Mouse (Mus musculus): Measurements from ENCODE around the gene Setd3.
"Not testable (repeated sequence)": the region's sequence is repeated elsewhere in the genome, so short reads cannot be mapped to it uniquely, and the experiment has no call there.

Gene Setd3

DNA sequence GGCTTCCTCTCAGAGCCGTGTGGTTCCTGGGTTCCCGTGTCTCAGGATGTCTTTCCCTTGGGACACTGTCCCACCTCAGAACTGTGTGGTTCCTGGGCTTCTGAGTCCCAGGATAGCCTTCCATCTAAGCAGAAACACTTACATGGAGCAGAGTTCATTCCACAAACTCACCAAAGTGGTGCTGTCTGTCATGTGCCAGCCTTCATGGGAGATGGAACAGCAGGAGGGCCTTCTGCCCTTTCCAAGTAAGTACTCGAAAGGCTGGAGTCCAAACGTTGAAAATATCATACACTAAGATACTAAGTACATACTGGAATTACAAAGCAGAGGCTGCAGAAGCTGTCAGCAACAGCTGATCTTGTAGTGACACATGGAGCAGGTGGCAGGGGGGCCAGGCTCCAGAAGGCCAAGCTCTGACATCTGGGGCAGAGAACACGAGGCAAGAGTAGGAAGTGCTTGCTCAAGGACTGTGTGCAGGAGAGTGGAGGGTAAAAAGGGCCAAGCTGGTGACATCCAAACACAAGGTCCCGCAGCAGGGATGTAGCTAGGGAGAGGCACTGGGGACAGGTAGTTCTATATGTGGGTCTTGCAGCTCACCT lies 43.4 kb downstream of the Setd3 start:
- DNase-seq = peak; percentile 9

DNA sequence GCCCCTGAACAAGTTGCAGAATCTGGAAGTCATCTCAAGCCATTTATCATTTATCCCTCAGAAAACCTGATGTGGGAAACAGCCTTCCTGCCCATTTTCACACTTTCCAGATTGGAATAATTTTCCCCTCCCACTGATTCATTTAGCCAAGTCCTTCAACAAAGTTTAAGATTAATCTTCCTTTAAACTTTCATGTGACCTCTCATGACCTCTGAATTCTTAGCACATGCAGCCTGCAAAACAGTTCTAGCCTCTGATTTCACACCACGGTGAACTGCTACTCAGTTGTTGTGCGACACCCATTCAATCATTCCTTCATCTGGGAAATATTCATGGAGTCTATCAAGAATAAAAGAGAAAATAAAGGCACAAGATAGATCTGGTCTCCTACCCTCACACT lies 45.9 kb downstream of the Setd3 start:
- no peak for DNase-seq

DNA sequence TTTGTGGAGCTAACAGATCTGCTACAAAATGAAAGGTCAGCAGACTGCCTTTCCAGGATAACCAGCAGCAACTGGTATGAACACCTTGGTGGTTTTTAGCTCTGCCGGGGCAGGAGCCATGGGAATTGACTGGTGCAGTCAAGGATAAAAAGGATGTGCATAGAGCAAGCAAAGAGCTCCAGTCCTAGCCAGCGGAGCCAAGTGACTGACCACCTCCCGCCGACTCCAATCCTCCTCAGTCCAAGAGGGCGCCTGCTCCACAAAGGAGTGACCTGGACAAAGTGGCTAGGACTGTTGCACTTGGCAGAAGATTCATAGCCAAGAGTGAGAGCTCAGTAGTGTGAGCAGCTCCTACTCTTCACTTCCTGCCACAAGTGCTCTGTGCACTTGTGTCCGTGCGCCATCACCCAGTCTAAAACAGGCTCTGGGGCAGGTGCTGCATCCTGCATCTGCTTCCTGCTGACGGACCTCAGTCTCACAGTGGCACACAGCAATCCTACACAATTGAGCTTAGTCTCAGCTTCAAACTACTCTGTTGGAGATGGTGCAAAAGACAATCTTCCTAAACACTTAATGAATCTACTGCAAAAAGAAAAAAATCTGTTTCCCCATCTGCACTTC lies 46.6 kb downstream of the Setd3 start:
- DNase-seq = no peak

- DNase-seq = peak; percentile 77
Measured at GRCm38 (mm10) chr12:108121288-108121687, 57.8 kb downstream of the Setd3 start.

GRCm38 (mm10) chr12:108120434-108120833 lies 58.7 kb downstream of the Setd3 start:
- DNase-seq = no peak

DNA sequence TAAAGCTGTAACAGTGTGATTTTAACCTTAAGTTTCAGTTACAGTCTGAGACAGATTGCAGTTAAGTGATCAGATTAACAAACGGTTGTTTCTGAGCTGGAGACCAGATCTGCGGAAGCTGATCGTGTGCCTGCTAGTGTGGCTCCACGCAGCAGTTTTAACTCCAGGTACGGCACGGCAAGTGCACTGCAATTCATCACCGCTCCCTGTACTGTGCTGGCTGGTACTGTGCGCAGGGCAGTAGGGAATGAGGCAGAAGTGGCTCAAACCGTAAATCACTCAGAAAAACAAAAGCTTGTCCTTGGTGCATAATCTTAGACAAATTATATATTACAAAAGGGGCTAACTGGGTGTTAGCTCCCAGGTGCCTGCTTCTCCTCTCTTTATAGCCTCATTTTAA lies 59.2 kb downstream of the Setd3 start:
- DNase-seq = no peak

- peak; percentile 58 for DNase-seq
Measured at GRCm38 (mm10) chr12:108118902-108119531, 60.1 kb downstream of the Setd3 start.

- no peak for DNase-seq
Measured at GRCm38 (mm10) chr12:108118503-108118901, 60.6 kb downstream of the Setd3 start.

DNA sequence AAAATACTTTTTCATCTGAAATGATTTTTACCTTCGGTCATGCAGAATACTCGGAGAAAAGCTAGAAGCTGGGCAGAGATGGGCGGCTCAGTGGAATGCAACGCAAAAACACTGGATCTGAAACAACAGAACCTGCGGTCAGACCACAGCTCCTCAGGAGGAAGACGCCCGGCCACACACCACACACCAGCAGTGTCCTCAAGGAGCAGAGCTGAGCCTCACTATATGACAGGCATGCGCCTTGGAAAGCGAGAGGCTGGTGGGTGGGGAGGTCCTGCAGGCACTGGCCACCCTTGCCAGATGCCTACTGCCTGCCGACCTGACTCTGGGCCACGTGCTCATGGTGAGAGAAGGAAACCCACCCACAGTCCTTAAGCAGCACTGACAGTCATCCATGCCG lies 67.9 kb downstream of the Setd3 start:
- no peak for DNase-seq

- DNase-seq = no peak
Measured at GRCm38 (mm10) chr12:108110674-108111073, 68.4 kb downstream of the Setd3 start.

DNA sequence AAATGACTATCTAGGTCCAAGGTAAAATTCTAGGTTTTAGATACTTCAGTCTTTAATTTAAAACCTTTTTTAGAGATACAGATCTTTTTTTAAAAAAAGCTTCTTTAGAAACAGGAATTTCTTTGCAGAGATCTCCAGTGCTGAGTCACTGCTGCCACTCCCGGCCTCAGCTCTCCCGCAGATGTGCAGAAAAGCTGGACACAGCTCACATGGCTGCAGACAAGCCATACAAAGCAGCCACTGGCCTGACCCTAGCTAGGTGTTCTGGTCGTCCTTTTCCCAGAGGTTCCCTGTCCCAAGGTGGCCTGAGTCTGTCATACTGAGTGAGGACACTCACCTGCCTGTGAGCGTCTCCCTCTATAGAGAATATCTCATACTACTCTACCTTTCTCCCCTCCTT lies 69.4 kb downstream of the Setd3 start:
- DNase-seq = no peak

DNA sequence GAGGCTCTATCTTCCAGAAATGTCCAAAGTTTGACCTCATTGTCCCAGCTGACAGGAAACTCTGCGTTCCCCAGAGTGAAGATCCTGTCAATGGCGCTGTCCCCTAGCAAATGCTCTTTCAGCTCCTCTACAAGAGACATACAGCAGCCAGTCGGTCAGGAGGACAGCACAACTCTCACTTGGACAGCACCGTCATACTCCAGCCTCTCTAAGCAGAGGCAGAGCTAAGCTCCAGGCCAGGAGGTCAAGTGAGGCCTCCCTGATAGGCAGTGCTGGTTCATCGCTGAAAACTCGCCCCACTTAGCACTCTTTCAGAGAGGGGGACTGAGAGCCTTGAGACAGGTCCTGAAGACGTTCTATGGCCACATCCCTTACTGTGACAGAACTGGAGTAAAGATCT lies 70.5 kb downstream of the Setd3 start:
- not testable (repeated sequence) for DNase-seq

GRCm38 (mm10) chr12:108103292-108103691 lies 75.8 kb downstream of the Setd3 start:
- DNase-seq = no peak

GRCm38 (mm10) chr12:108102119-108102518 lies 77.0 kb downstream of the Setd3 start:
- no peak for DNase-seq

DNA sequence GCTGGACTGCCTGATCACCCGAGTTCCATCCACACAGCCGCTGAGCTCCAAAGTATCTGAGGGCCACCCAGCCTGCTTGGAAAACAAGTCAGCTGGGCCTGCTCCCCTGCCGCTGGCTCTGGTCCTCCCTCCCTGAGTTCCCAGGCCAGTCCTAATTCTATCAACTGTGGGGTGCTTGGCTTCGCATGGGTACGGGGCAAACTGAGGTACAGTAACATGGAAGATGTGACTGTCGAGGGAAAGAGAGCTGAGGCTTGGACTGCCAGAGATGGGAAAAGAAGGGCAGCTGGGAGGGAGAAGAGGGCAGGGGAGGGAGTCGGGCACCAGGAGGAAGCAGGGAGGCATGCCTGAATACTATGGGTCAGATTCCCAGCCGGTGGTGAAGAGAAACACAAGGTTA lies 78.9 kb downstream of the Setd3 start:
- DNase-seq = no peak

GRCm38 (mm10) chr12:108098201-108098980 lies 80.7 kb downstream of the Setd3 start:
- no peak for DNase-seq

- no peak for DNase-seq
Measured at GRCm38 (mm10) chr12:108097643-108098042, 81.5 kb downstream of the Setd3 start.

DNA sequence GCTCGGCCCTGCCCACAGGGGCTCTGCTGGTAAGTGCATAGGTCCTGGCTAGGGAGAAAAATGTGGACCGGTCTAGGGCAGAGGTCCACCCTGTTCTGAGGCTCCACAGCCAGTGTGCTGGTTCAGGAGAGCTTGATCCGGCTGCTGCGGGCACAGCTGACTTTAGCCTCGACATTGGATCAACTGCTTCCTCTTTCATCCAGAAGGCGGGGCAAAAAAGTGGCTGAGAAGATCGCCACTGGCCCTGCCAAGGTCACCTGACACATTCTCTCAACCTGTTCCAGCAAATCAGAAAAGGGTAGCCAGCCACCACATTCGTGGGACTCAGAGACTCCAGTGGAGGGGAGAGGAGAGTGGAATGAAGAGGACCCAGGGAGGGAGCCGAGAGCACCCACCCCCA lies 90.9 kb downstream of the Setd3 start:
- DNase-seq = no peak

GRCm38 (mm10) chr12:108087489-108087888 lies 91.6 kb downstream of the Setd3 start:
- no peak for DNase-seq

GRCm38 (mm10) chr12:108078122-108078752 lies 100.9 kb downstream of the Setd3 start:
- DNase-seq = no peak

GRCm38 (mm10) chr12:108072907-108073306 lies 106.2 kb downstream of the Setd3 start:
- no peak for DNase-seq

- DNase-seq = no peak
Measured at GRCm38 (mm10) chr12:108070685-108071662, 108.1 kb downstream of the Setd3 start.

Measured in retina, postnatal 1 day (tissue).